Mouse (Mus musculus) ovary, postnatal 36 days (tissue): ENCODE data around the gene Srrd.

Experiments used
- DNase-seq: peaks from one replicate; pipeline ENCODE4 v3.0.0; 2022; ENCODE audit warnings: low spot score, mixed read lengths

The Srrd gene

DNA sequence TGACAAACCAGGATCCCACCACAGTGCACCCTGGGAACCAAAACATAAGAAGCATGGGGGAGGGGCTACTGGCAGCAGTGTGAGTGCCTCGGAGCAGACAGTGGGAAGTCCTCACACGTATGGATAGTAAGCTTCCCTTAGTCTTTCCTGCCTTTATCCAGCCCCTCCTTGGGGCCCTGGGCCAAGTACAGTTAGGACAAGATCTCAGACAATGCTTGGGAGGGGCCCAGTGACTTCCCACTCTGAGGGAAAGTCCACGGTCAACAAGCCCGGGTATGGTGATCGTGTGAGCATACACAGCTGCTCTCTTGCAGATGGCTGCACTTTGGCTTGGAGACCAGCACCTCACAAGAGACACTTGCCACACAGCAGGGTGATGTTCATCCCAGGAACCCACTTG lies 25.5 kb downstream of the Srrd start:
- DNase-seq = no peak

DNA sequence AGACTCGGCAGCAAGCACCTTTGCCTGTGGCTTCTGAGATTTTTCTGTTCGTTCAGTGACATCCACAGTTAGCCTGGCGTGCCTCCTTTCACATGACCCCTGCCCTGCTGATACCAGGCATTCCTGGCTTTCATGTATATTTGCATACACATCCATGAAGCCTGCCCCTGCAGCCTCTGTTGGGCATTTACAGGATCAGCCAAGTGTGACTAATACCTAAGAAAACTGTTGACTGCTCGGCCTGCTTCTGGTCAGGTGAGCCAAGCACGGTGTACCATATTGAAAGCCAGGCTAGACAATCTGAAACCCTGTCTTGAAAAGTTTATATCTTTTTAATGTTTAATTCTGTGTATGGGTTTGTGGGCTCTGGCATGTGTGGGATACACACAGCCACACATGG lies 26.4 kb downstream of the Srrd start:
- no peak for DNase-seq

DNA sequence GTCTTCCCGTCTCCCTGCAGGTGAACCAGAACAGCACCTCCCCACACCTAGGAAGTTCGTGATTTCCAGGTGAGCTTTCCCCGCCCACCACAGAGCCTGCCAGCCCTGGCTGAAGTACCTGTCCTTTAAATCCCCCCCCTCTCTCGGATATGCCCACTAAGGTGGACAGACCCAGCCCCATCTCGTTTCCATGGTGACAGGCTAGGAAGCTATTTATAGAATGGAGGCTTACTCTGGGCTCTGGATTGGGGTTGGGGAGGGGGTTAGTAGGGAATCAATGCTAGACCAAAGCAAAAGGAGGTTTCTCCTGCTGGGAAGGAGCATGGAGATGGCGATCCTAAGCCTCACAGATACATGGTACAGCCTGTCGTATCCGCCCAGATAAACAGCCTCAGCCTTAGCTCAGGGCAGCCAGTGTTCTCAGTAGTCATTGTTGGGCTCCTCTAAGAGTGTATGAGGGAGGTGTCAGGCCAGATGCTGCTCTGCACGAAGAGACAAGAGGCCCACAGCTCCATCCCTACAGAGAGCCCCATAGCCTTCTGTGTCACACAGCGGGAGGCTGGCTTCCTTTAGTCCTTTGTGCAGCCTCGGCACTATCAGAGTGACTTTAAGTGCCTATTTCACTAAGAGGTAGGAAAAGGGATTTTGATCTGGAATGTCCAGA lies 29.5 kb downstream of the Srrd start:
- no peak for DNase-seq

DNA sequence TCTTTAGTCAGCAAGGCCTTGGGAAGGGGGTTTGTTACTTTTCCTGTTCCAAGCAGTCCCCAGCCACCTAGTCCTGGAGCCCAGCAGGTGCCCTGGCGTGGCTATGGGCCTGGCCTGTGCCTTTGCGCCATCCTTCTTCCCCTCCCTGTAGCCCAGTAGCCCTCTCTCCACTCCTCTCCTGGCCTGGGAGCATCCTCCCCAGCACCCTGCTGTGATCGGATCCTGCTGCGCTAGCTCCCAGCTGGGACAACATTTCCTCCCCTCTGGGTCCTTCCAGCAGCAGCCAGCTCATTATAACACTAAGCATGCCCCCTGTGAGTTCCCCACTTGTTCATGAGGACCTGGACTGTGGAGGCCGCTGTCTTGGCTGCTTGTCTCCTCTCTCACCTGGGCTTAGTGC lies 37.0 kb downstream of the Srrd start:
- no peak for DNase-seq

DNA sequence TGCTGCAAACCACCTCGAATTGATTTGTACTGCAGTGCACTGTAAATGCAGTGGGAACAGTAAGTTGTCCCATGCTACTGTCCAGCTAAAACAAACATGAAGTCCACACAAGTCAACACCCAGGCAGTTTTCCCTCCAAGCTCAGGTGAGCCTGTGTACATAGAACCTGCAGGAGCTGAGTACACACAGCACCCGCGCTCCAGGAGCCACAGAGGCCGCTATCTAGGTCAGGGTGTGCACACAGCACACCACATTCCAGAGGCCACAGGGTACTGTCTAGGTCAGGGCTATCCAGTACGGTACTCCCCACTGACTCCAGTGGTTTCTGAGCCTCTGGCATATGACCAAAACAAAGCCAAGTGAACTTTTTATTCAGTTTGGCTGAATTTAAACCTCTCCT lies 40.5 kb downstream of the Srrd start:
- DNase-seq = no peak

DNA sequence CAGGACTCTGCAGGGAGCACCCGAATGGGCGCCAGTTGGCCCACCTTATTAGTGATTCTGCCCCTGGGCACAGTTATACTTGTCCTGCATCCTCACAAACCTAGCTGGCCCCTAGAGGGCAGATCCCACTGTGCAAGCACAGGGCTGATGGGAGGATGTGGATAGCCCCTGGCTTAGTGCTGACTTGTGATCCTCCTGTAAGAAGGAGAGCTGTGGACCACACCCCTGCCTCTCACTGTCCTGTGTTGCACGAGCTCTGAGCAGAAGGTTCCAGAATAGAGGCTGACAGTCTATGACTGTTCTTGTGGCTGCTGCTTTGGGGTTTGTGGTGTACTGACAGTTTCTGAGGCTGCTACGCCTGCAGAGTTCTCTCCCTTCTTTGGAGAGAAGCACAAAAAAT lies 41.1 kb downstream of the Srrd start:
- no peak for DNase-seq

DNA sequence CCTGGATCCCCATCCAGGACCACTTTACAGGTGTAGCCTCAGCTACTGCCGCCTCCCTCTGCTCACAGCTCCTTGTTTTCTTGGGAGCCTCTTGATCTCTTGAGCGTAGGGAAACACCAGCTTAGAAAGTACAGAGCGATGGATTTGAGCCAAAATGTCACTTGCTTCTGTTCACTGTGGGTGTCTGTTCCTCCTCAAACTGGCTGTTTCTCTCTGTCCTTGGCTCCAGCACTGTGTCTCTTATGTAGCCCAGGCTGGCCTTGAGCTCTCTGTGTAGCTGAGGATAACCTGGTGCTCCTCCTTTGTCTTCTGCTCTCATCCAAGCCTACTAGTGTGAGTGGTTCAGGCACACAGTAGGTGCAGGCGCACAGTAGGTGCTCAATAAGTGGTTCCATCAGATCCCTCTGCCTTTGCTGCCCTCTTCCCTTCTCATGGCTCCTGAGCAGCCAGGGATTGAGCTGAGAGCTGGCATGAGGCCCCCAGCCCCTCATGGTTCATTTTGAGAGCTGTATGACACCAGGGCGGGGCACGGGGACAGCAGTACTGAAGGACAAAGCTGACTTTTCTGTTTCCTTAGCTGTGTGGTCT lies 42.0 kb downstream of the Srrd start:
- no peak for DNase-seq

DNA sequence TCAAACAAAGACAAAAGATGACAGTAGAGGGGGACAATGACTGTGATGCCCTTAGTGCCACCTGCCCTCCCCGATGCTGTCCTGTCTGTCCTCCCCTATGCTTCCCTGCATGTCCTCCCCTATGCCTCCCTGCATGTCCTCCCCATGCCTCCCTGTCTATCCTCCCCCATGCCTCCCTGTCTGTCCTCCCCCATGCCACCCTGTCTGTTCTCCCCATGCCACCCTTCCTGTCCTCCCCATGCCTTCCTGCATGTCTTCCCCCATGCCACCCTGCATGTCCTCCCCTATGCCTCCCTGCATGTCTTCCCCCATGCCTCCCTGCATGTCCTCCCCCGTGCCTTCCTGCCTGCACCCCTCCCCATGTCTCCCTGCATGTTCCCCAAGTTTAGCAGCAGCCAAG lies 42.7 kb downstream of the Srrd start:
- DNase-seq = no peak

DNA sequence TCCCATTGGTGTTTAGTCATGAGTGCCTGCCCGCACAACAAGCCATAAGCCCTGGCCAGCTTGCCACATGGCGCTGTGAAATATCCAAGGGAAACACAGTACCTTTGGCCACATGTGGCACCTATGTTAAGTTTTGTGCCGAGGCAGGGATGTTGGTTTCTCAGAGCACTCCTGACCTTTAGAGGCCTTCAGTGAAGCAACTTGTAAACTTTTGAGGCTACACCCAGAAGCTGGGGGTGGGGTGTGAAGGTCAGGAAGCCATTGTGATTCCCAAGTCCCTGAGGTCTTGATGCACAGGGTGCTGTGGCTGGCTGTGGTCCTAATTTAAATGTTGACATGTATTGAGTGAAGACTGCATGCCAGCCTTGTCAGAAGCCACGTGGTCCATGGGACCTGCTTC lies 43.4 kb downstream of the Srrd start:
- no peak for DNase-seq

DNA sequence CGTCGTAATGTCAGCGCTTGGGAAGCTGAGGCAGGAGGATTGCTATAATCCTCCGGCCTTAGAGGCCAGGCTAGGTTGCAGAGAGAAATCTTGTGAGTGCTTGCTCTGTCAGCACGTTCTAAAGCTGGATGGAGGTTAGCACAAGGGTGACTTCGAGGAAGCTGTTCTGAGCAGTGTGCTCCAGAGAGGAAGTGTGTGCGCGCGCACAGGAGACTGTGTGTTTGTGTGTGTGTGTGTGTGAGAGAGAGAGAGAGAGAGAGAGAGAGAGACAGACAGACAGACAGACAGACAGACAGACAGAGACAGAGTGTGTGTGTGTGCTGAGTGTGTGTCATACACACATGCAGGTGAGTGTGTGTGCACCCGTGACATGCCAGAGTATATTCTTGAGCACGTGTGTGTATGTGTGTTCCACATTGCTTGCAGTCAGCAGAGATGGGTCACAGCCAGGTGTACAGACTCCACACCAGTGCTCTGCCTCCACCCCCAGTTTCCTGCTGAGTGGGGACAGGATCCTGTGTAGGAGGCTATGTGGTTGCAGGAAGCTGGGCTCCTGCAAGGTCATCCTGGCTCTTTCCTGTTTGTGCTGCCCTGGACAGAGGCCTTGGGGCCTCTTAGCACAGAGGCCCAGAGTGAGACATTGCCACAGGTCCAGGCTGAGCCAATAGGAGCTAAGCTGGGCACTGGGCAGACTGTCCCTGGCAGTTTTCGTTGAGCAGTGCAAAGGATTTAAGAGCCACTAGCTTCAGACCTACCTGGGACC lies 44.4 kb downstream of the Srrd start:
- DNase-seq = peak; percentile 54

DNA sequence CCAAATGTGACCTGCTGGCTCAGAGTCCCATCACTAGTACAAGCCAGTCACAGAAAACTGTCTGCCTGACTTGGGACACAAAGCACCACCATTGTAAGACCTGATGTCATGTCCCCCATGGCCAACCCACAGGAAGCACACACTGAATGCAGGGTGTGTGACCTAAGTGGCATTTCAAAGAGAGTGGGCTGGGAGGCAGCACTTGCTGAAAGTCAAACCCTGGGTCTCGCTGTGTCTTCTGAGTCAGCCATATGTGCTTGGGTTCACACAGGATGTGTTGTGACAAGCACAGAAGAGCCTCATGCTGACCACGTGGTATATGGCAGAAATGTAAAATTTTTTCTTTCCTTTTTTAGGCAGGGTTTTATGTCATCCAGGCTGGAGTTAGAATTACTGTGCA lies 45.6 kb downstream of the Srrd start:
- DNase-seq = no peak

DNA sequence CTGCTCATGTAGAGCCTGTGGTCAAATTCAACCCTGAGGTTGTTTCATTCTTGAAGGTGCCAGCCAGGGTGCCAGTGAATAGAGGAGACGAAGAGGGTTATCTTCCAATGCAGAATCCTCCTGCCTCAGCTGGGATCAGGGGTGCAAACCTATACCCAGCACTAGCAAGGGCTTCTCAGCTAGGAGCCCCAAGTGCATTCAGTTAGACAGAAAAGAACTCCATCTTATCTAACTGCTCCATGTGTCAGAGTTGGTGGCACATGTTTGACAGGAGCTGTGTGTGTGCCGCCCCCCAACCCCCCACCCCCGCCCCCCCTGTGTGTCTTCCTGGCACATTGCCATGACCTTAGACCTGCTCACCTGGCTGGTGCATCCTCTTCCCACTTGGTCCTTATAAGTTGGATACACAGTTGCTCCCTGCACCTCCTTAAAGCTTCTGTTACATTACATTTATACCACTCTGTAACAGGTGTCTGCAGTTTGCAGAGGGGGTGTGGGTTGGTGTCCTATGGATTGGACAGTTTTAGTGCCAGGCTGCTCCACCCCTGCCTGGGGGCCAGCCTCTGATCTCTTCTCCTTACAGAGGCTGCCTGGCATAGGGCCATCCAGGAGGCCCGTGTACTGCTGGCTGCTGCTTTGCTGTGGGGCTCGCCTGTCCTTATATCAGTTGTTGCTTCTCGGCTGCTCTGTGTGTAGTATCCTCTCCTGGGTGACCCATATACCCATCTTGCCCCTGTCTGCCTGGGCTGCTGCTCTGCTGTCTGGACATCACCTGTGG lies 46.2 kb downstream of the Srrd start:
- no peak for DNase-seq

DNA sequence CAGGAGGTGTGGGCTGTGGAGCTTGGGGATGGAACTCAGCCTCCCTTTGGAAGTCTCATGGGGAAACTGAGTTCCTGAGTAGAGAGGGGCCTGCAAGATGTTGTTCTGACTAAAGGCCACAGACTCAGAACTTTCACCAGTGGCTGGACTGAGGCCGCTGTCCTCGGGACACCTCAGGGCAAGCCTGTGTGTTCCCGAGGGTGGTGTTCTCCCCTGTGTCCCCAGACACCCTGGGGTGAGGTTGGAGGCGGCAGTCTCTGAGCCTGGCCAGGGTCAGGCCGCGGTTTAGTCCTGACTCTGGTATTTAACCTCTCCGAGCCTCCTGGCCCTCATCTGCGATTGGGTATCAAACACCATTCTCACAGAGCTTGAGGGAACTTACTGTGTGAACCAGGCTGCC lies 47.3 kb downstream of the Srrd start:
- DNase-seq = no peak

DNA sequence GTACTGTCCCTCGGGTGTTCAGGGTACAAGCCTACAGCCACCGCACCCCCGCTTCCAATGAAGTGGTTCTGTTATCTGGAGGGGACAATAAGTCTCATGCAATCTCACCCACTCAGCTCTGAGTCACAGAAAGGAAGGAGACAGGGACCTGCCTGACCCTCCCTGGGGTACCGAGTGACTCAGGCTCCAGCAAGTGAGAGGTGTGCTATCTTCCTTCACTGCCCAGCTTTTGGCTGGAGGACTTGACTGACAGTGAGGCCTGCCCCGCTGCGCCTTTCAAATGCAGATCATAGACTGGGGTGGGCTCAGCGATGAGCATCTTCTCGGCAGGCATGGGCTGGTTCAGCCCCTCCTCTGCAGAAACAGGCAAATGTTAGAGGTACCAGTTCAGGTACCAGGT lies 47.7 kb downstream of the Srrd start:
- DNase-seq = no peak

DNA sequence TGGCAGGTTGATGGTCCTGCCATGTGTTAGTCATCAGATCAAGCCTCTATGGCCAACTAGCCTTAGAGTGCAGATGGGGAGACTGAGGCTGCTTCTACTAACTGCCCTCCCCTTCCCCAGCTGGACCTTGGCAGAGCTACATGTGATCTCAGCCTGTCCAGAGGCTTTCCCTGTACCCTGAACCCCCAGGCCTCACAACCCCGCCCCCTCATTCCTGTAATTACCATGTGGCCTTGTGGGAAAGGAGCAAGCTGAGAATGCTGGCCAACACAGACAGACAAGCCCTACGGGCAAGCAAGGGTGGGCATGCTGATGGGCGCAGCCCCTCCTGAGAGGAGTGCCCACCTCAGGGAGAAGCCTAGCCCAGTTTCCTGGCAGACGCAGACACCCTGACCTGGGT lies 48.1 kb downstream of the Srrd start:
- DNase-seq = no peak

DNA sequence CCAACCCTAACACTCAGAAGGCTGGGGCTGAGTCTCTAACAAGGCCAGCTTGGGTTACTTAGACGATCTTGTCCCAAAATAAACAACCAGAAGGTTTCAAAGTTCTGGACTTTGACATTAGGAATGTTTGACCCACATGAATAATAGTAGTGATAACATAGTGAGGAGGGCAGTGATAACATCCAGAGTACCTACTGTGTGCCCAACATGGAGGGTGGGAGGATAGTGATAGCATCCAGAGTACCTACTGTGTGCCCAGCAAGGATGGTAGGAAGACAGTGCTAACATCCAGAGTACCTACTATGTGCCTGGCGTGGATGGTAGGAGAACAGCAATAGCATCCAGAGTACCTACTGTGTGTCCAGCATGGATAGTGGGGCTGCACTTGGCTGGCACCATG lies 49.0 kb downstream of the Srrd start:
- no peak for DNase-seq

DNA sequence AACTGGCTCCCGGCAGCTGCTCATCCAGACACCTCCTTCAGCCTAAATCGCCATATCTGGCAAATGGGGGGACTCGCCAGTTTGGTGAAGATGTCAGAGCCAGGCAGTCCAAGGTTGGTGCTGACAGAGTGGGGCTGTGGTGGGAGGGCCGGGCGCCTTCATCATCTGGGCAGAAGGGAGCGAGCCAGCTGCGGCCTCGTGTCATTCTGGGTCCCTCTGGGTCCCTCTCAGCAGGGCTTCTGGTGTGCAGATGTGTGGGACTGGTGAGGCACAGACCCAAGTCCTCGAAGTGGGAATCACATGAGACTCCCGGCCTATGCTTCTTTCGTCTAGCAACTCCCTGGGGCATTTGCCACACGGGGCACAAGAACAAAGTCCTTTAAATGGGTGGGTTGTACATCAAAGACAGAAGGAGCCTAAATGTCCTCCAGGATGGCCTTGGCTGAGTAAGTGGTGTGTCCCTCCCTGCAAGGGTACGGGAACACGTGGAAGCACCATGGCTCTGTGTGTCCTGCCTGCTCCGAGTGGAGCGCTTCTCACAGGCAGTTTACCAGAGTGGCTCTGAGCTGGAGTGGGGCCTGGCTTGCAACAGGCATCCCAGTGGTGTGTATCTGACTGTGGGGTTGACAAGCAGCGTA lies 50.4 kb downstream of the Srrd start:
- no peak for DNase-seq

DNA sequence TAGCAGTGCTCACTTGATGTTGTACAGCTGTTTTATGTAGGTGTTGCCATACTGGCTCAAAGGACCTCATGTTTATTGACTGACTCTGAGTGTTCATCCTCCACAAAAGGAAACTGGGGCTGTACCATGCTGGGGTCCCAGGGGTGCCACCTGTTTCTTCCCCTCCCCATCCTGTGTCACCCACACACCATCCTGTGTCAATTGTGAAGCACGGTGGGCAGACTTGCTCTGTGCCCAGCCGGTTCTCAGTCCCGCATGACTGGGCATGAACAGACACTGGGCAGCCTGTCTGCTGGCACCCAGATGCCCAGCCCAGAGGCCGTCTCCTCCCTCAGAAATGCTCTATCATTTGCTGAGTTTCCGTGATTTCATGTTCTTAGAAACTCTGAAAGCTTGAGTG lies 51.0 kb downstream of the Srrd start:
- DNase-seq = no peak

DNA sequence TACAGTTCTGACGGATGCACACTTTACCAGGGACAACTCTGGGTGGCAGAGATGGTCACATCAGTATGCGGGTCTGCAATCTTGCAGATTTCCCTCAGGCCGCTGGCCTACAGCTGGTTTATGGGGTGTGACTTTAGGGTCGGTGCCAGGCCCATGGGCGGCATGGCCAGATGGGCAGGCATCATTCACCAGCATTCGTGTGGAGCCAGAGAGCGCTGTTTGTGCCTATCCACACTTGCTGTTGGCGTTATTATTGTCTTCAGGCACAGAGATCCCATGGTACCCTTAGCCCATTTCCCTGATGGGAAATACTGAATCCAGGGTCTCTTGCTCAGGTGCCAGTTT lies 52.3 kb downstream of the Srrd start:
- DNase-seq = no peak

DNA sequence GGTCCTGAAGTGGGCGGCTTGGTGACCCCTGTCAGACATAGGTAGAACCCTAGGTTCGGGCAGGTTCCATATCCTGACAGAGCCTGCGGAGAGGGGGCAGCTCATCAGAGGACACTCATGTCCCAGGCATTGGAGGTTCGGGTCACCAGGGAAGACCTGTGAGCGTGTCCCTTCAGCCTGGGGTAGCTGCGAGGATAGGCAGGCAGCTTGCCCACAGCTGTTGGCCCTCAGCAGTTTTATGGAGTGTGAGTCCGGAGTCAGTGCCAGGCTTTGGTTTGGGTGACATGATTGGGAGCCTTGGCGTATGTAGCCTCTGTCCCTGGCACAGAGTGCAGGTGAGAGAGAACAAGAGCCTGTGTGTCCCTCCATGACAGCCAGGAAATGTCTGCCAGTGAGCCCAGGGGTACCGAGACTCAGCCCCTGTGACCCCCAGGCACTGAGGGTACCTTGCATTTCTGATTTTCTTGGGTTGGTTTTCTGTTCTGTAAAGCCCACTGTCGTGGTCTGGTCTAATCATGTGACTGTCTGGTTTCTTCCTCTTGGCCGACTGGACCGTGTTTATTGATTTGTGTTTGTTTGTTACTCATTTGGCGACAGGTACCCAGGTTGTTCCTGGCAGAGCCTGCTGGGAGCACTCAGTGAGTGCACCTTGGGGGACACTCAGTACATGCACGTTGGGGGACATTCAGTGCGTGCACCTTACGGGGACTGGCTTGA lies 52.9 kb downstream of the Srrd start:
- no peak for DNase-seq

DNA sequence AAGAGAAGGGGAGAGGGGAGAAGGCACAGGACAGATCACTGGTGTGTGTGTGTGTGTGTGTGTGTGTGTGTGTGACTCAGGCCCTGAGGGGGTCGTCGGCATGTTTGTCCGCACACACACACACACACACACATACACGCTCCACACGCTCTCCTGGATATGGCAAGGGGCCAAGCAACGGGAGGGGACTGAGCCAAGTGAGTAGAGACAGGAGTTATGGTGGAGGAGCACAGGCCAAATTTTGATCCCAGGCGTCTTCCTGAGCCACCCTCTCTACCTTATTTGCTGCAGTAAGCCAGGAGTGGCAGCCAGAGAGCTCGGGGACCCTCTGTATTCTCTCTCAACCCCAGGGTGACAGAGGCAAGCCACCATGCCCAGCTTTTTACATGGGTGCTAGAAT lies 53.6 kb downstream of the Srrd start:
- no peak for DNase-seq
